Mouse (Mus musculus) thymus, adult 2 months (tissue): ENCODE measurements around the gene Lias.

Experiments used
- CTCF ChIP-seq: fragments of 200-500 bp; IDR thresholded peaks from 2 replicates; pipeline ENCODE4 v1.5.1; 2012; ENCODE audit warnings: mild to moderate bottlenecking, control low read depth, low read length, moderate library complexity, borderline replicate concordance; ENCODE audit not compliant: control insufficient read depth, poor library complexity, insufficient read depth; ENCODE audit errors: extremely low read depth
- POLR2A ChIP-seq: fragments of 200-500 bp; IDR thresholded peaks from 2 replicates; pipeline ENCODE4 v1.6.1; 2012; ENCODE audit warnings: mild to moderate bottlenecking, low read length, control low read depth, moderate library complexity; ENCODE audit not compliant: control insufficient read depth, poor library complexity, insufficient read depth; ENCODE audit errors: extremely low read depth

DNA sequence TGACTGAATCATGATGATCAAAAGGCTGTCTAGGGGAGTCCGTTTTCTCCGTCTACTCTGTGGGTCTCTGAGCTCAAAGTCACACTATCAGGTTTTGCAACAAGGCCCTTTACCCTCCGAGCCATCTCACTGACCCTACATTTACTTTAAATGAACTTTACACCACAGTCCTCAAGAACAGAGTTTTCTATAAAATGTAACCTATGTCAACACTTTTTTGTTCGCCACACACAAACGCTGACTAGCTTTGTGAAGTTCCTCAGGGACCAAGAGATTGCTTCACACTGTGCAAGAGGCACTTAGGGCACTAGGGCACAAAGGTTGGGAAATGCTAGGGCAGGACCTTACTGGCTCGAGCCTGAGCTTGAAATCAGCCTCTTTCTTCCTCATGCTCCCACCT, 34.4 kb upstream of the Lias start:
- TF ChIP-seq CTCF = no peak
- TF ChIP-seq POLR2A = no peak
